Mouse (Mus musculus) intestine, embryonic 14.5 days (tissue): ENCODE measurements around the gene Snx17. TPM values are rescaled to one million over a fixed set of nuclear protein-coding genes. Genes with fewer than 3 reads are reported as not detected.

Source experiments
- ATAC-seq: fragments of 200-750 bp; cut with Nextera tagmentation; replicated peaks from 2 replicates; pipeline ENCODE4 v1.8.0; 2017; ENCODE audit warnings: low read depth, moderate number of reproducible peaks, moderate TSS enrichment, moderate library complexity; ENCODE audit not compliant: low FRiP score, low TSS enrichment
- DNase-seq: peaks from one replicate; pipeline ENCODE4 v3.0.0-alpha.2; 2018; ENCODE audit warnings: low spot score
- H3K27ac ChIP-seq: fragments of 300-500 bp; sonication (generic); 2 replicates; pipeline ENCODE4 v1.5.1; 2014; ENCODE audit warnings: low read depth, mild to moderate bottlenecking, control low read depth
- H3K27me3 ChIP-seq: fragments of 300-500 bp; sonication (generic); replicated peaks from 2 replicates; pipeline ENCODE4 v1.6.1; 2014; ENCODE audit warnings: low read length, control low read depth; ENCODE audit not compliant: control insufficient read depth, insufficient read depth
- H3K36me3 ChIP-seq: fragments of 300-500 bp; sonication (generic); 2 replicates; pipeline ENCODE4 v1.6.1; 2014; ENCODE audit warnings: low read length, control low read depth; ENCODE audit not compliant: control insufficient read depth, insufficient read depth
- H3K4me1 ChIP-seq: fragments of 300-500 bp; sonication (generic); replicated peaks from 2 replicates; pipeline ENCODE4 v1.6.1; 2014; ENCODE audit warnings: low read length, control low read depth, mixed read lengths; ENCODE audit not compliant: control insufficient read depth, insufficient read depth
- H3K4me2 ChIP-seq: fragments of 300-500 bp; sonication (generic); 2 replicates; pipeline ENCODE4 v1.6.1; 2014; ENCODE audit warnings: low read length
- H3K4me3 ChIP-seq: fragments of 300-500 bp; sonication (generic); 2 replicates; pipeline ENCODE4 v1.5.1; 2014; ENCODE audit warnings: low read depth, low read length, control low read depth, mixed read lengths
- H3K9ac ChIP-seq: fragments of 300-500 bp; sonication (generic); 2 replicates; pipeline ENCODE4 v1.6.1; 2014; ENCODE audit warnings: mild to moderate bottlenecking, low read length
- H3K9me3 ChIP-seq: fragments of 300-500 bp; sonication (generic); 2 replicates; pipeline ENCODE4 v1.6.1; 2016; ENCODE audit warnings: low read length, control low read depth; ENCODE audit not compliant: control insufficient read depth
- WGBS: fragments of 180-500 bp; shearing (Covaris S2); extraction: QIAGEN DNeasy Blood & Tissue Kit; methylation state at CpG from one replicate; pipeline ENCODE4 v1.1.7; 2014; 5-methylcytosine and 5-hydroxymethylcytosine counted together
- polyA plus RNA-seq: library from polyadenylated mRNA; unstranded; fragments of >200 nt; fragmentation: Nextera tagmentation; extraction: Ambion mirVana; gene quantifications from 2 replicates; pipeline ENCODE4 v1.2.1, GENCODE M21; 2014

Gene Snx17
- polyA plus RNA-seq, 1 experiment from 2014 or later: 127 TPM

DNA sequence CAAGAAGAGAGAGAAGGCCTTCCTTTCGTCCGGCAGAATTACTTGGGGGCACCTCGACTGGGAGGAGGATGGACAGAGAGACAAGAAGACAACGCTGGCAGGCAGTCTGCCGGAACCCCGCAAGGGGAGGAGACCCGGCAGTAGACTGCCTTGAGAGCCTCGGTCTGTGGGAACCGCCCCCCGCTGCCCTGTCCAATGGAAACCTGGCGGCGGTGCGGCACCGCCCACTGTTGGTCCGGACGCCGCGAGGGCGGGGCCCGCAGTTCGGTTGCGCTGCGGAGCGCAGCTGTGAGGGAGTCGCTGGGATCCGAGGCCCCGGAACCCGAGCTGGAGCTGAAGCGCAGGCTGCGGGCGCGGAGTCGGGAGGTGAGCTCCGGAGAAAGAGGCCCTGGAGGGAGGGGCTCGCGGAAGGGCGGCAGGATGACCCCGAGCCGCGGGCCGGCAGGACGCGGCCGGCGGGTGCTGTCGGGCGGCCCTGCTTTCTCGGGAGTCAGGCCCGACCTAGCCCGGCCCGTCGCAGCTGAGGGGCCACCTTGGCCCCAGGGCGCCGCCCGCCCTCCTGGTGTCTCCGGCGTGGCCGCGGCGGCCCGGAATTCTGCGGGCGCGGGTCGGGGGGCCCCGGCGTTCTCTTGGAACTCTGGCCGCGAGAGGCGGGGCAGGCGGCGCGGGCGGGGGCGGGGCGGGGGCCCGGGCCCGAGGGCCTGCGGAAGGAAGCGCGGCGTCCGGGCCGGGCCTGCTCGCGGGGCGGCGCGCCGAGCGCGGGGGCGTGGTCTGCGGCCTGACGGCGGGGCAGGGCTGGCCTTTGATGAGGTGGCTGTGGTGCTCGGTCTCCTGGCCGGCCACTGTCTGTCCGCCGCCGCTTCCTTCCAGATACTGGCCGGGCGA is 47.9 kb downstream of the Snx17 start, which contains the start of the genes Nrbp1 and Gm9970:
TSS of gene Nrbp1 (plus strand) at position 228 of the 885 bp plus-strand sequence.
TSS of gene Gm9970 (minus strand) at position 596 of the 885 bp plus-strand sequence.
- peak within 1 kb of the TSS; percentile 86 for H3K4me2 ChIP-seq
- peak within 1 kb of the TSS; percentile 96 for H3K27ac ChIP-seq
- peak within 1 kb of the TSS; percentile 80 for H3K4me3 ChIP-seq
- DNase-seq (peak; percentile 92), ATAC-seq (peak; percentile 99)
- H3K4me1 ChIP-seq: peaks cover 8% of the 10 kb centered on the region
- H3K9me3 ChIP-seq: no peaks in the 10 kb centered on the region
- H3K36me3 ChIP-seq: peaks cover 23% of the 10 kb centered on the region
- under 1% methylated on average over 79 of the region's 103 CpGs for WGBS
- peak within 1 kb of the TSS; percentile 97 for H3K9ac ChIP-seq
- no peaks in the 10 kb centered on the region for H3K27me3 ChIP-seq

DNA sequence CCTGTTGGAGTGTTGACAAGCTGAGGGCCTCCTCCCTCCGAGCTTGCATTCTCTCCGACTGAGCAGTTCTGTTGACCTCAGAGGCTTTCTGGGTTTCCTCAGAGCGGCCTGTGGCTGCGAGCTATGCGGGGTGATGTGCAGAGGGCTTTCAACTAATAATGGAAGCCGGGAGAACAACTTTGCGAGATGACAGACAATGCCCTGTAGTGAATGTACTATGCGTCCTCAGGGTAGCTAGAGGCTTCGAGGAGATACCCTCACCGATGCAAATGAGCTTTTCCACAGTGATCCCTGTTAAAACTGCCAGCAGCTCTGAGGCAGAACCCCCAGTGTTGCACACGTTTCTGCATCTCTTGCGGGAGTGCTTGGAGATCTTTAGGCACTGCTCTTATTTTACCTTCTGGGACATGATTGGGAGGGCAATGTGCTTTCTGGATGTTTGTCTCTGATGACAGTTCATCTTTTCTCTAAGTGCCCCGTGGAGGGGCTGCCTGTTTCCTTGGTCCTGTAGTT is 48.6 kb downstream of the Snx17 start:
- DNase-seq (no peak), ATAC-seq (no peak)
- Histone ChIP-seq H3K4me2 (peak overlapping the region; percentile 86), H3K9me3 (no peaks in the 10 kb centered on the region), H3K4me1 (peaks cover 8% of the 10 kb centered on the region), H3K27me3 (no peaks in the 10 kb centered on the region), H3K27ac (peak overlapping the region; percentile 96), H3K9ac (peak overlapping the region; percentile 97), H3K36me3 (peaks cover 30% of the 10 kb centered on the region), H3K4me3 (peak overlapping the region; percentile 80)
- under 1% methylated on average over 13 of the region's 13 CpGs for WGBS

DNA sequence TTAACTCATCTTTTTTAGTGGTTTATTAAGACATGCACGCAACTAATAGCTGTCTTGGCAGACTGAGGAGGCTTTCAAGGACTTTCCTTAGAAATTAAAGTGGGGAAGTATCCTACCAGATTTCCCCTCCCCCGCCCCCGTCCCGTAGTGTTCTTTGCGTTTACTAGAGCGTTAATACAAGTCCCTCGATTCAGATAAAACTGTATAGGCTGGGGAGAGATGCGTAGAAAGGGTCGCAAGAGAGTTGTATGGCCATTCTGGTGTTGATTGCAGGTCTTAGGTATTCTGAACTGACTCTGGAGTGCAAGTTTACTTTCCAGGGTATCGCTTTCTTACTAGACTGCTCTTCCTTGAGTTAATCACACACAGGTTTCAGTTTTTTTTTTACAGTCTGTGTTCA is 49.2 kb downstream of the Snx17 start:
- Histone ChIP-seq H3K9me3 (no peaks in the 10 kb centered on the region), H3K4me2 (peak overlapping the region; percentile 86), H3K4me3 (peak overlapping the region; percentile 80), H3K4me1 (peaks cover 8% of the 10 kb centered on the region), H3K27me3 (no peaks in the 10 kb centered on the region), H3K9ac (peak overlapping the region; percentile 97), H3K27ac (no peak overlapping the region; the same call in 1 of the 2 replicates), H3K36me3 (peaks cover 37% of the 10 kb centered on the region)
- DNase-seq (no peak), ATAC-seq (no peak)
- 25% methylated on average over 10 of the region's 10 CpGs for WGBS

Other genes with a start within 250 kb of the Snx17 start
- gene Cgref1, start 247.6 kb upstream of the Snx17 start, polyA plus RNA-seq: 10.3 and 14.2 TPM in 2 replicates
- 110 and 119 TPM in 2 replicates for gene Preb, start 232.9 kb upstream of the Snx17 start, polyA plus RNA-seq
- gene Tcf23, start 224.6 kb upstream of the Snx17 start, polyA plus RNA-seq: 0.42 and 0.68 TPM in 2 replicates
- 170 and 178 TPM in 2 replicates for gene Atraid, start 144.9 kb upstream of the Snx17 start, polyA plus RNA-seq
- 12.2 and 12.3 TPM in 2 replicates for gene Slc5a6, start 144.3 kb upstream of the Snx17 start, polyA plus RNA-seq
- gene Cad, start 138.4 kb upstream of the Snx17 start, polyA plus RNA-seq: 31.2 and 32.4 TPM in 2 replicates
- not detected in 2 replicates for gene Dnajc5g, start 86.9 kb upstream of the Snx17 start, polyA plus RNA-seq
- 0.20 and 0.23 TPM in 2 replicates for gene Slc30a3, start 85.0 kb upstream of the Snx17 start, polyA plus RNA-seq
- gene Trim54, start 76.5 kb upstream of the Snx17 start, polyA plus RNA-seq: not detected in 2 replicates
- not detected in 2 replicates for gene Ucn, start 54.4 kb upstream of the Snx17 start, polyA plus RNA-seq
- gene Mpv17, start 39.0 kb upstream of the Snx17 start, polyA plus RNA-seq: 62.2 and 72.5 TPM in 2 replicates
- gene Gm29609, start 13.3 kb upstream of the Snx17 start, polyA plus RNA-seq: 1.3 TPM in 2 replicates
- gene Gtf3c2, start 13.1 kb upstream of the Snx17 start, polyA plus RNA-seq: 70.3 and 74.9 TPM in 2 replicates
- 63.6 and 65.0 TPM in 2 replicates for gene Eif2b4, start 203 bp downstream of the Snx17 start, polyA plus RNA-seq
- gene Zfp513, start 9.1 kb downstream of the Snx17 start, polyA plus RNA-seq: 5.1 and 5.2 TPM in 2 replicates
- gene Ppm1g, start 27.5 kb downstream of the Snx17 start, polyA plus RNA-seq: 139 and 145 TPM in 2 replicates
- 138 and 158 TPM in 2 replicates for gene Nrbp1, start 47.6 kb downstream of the Snx17 start, polyA plus RNA-seq
- gene Gm9970, start 48.0 kb downstream of the Snx17 start, polyA plus RNA-seq: 0.48 and 0.60 TPM in 2 replicates
- gene Krtcap3, start 58.5 kb downstream of the Snx17 start, polyA plus RNA-seq: 59.4 and 71.9 TPM in 2 replicates
- gene Ift172, start 97.9 kb downstream of the Snx17 start, polyA plus RNA-seq: 29.5 and 30.6 TPM in 2 replicates
- 39.9 and 41.9 TPM in 2 replicates for gene Fndc4, start 102.9 kb downstream of the Snx17 start, polyA plus RNA-seq
- 0.42 and 0.60 TPM in 2 replicates for gene Gckr, start 104.2 kb downstream of the Snx17 start, polyA plus RNA-seq